Mouse (Mus musculus) heart, adult 2 months (tissue): Measurements from ENCODE around the gene Hist1h4c. TPM values are rescaled to one million over a fixed set of nuclear protein-coding genes. Genes with fewer than 3 reads are reported as not detected.
A peak's percentile ranks its signal among the peaks of the same experiment; 100 is the strongest.

Experiments used
- DNase-seq, 2 experiments: peaks; one replicate each; pipeline ENCODE4 v3.0.0; 2021
- H3K27ac ChIP-seq: fragments of 200-600 bp; 2 replicates; pipeline ENCODE4 v1.8.1; 2022
- H3K27me3 ChIP-seq: fragments of 200-500 bp; 2 replicates; pipeline ENCODE4 v1.6.1; 2012; ENCODE audit warnings: mild to moderate bottlenecking, low read length, inconsistent platforms, mixed read lengths; ENCODE audit not compliant: control insufficient read depth, insufficient read depth
- H3K36me3 ChIP-seq: fragments of 200-500 bp; 2 replicates; pipeline ENCODE4 v1.6.1; 2012; ENCODE audit warnings: low read length, inconsistent platforms; ENCODE audit not compliant: control insufficient read depth, insufficient read depth
- H3K4me1 ChIP-seq: fragments of 200-500 bp; 2 replicates; pipeline ENCODE4 v1.6.1; 2011; ENCODE audit warnings: low read length; ENCODE audit not compliant: control insufficient read depth, insufficient read depth
- H3K4me3 ChIP-seq: fragments of 200-600 bp; 2 replicates; pipeline ENCODE4 v1.8.1; 2022
- H3K79me2 ChIP-seq: fragments of 200-500 bp; replicated peaks from 2 replicates; pipeline ENCODE4 v1.6.1; 2012; ENCODE audit warnings: mild to moderate bottlenecking, inconsistent platforms, low read length, moderate library complexity, mixed read lengths; ENCODE audit not compliant: control insufficient read depth, insufficient read depth
- H3K9ac ChIP-seq: fragments of 200-500 bp; 2 replicates; pipeline ENCODE4 v1.6.1; 2012; ENCODE audit warnings: low read depth, mild to moderate bottlenecking, control low read depth, inconsistent platforms, low read length, mixed read lengths
- CTCF ChIP-seq: fragments of 200-600 bp; IDR thresholded peaks from 2 replicates; pipeline ENCODE4 v1.8.1; 2022; ENCODE audit warnings: antibody characterized with exemption, mild to moderate bottlenecking, moderate library complexity
- EP300 ChIP-seq: fragments of 200-500 bp; IDR thresholded peaks from 2 replicates; pipeline ENCODE4 v1.6.1; 2011; ENCODE audit warnings: low read depth, low read length, control low read depth; ENCODE audit not compliant: insufficient read depth
- POLR2A ChIP-seq: fragments of 200-500 bp; IDR thresholded peaks from 2 replicates; pipeline ENCODE4 v1.6.1; 2011; ENCODE audit warnings: mild to moderate bottlenecking, low read depth, low read length, control low read depth; ENCODE audit not compliant: insufficient read depth
- WGBS: fragments of 180-500 bp; shearing (Covaris S2); methylation state at CpG from one replicate; pipeline ENCODE4 v1.1.7; 2018; 5-methylcytosine and 5-hydroxymethylcytosine counted together
- intact Hi-C: fragments of 180-260 bp; cut with DNase I; formaldehyde crosslinking; loops from one replicate; pipeline ENCODE4 v1.15.1; 2025
- polyA plus RNA-seq: library from polyadenylated mRNA; depleted of rRNA; stranded (reverse); fragments of >200 nt; gene quantifications from 2 replicates; pipeline ENCODE4 v1.2.3, GENCODE M21; 2012
- total RNA-seq, 2 experiments: library from RNA; stranded (reverse); gene quantifications; 2 replicates each; pipeline ENCODE4 v1.2.3; 2021

Hist1h4c gene
- total and polyA plus RNA-seq, 3 experiments = 3.2 to 45.8 (median 42.3) TPM

DNA sequence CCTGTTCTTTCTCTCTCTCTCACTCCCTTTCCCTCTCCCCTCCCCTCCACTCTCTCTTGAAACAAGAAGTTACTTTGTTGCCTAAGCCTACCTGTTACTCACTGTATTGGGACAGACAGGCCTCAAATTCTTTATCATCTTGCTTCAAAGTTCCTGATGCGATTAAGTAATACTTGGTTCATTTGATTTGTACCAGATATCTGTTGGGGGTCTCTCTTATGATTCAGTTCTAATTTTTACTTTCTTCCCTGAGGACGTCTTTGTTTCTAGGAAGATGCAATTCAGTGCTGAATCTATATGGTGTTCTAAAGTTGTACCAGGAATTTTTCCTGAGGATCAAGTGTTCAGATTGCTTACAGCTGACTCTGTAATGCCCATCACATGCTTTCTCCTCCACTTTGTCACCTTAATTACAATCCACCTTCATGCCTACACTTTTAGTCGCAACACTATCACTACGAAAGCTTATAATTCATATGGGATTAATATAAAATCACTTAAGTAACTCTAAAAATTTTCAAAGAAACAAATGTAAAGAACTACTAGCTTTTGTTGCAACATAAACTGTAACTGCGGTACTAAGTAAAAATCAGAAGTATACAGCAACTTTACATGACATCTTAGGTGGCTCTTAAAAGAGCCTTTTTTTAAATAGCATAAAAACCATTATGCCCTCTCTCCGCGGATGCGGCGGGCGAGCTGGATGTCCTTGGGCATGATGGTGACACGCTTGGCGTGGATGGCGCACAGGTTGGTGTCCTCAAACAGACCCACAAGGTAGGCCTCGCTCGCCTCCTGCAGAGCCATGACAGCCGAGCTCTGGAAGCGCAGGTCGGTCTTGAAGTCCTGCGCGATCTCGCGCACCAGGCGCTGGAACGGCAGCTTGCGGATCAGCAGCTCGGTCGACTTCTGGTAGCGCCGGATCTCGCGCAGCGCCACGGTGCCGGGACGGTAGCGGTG is 46.4 kb upstream of the Hist1h4c start:
- Histone ChIP-seq H3K36me3 (peaks cover 13% of the 10 kb centered on the region), H3K27me3 (no peaks in the 10 kb centered on the region), H3K79me2 (no peaks in the 10 kb centered on the region), H3K9ac (no peak overlapping the region), H3K4me1 (peaks cover 4% of the 10 kb centered on the region), H3K4me3 (peak overlapping the region; percentile 56; the same call in 1 of the 2 replicates), H3K27ac (no peak overlapping the region)
- 13% methylated on average over 18 of the region's 36 CpGs for WGBS
- intact Hi-C loops = loop anchor here (5.0 kb wide), 4 partner anchors 122 to 1702 kb away; partner anchors contain the start of genes Hist1h1e, Hist1h2af, Hist1h2ag and Hist1h2be
- no peak for DNase-seq
- TF ChIP-seq CTCF = no peak
- no peak for TF ChIP-seq EP300
- no peak for TF ChIP-seq POLR2A

- Histone ChIP-seq H3K79me2 (no peaks in the 10 kb centered on the region), H3K27ac (no peak overlapping the region), H3K27me3 (no peaks in the 10 kb centered on the region), H3K36me3 (peaks cover 13% of the 10 kb centered on the region), H3K4me3 (no peak overlapping the region), H3K4me1 (peaks cover 4% of the 10 kb centered on the region), H3K9ac (no peak overlapping the region)
- WGBS = 56% methylated on average over 4 of the region's 4 CpGs
- intact Hi-C loops = loop anchor here (5.0 kb wide), 2 partner anchors 162 to 212 kb away; partner anchors contain the start of genes Hist1h2af, Hist1h4d and Hist1h4h
- TF ChIP-seq POLR2A (no peak), EP300 (no peak), CTCF (no peak)
- DNase-seq = no peak
Measured at GRCm38 (mm10) chr13:23743963-23744362, 45.7 kb upstream of the Hist1h4c start.

DNA sequence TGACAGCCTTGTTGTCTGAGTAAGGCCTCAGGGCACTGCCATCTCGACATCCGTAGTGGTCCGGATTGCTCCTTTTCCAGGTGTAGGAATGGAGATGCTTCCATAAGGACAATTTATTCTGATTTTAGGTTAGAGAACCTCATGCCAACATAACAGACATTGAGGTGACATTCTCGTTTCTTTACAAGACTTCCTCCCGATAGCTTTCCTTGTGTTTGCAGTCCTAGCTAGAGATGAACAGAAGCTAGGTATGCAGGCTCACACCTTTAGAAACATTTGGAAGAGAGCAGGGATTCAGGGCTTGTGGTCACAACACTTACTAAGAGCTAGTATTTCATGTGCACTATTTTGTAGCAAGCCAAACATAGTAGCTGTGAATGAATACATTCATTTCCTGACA is 45.0 kb upstream of the Hist1h4c start:
- no peak for TF ChIP-seq CTCF
- TF ChIP-seq EP300 = no peak
- TF ChIP-seq POLR2A = no peak
- no peaks in the 10 kb centered on the region for H3K79me2 ChIP-seq
- WGBS = 83% methylated on average over 5 of the region's 5 CpGs
- no peak overlapping the region for H3K9ac ChIP-seq
- no peaks in the 10 kb centered on the region for H3K27me3 ChIP-seq
- H3K4me3 ChIP-seq = no peak overlapping the region
- H3K36me3 ChIP-seq = peaks cover 13% of the 10 kb centered on the region
- intact Hi-C loops = loop anchor here (5.0 kb wide), 2 partner anchors 161 to 211 kb away; partner anchors contain the start of genes Hist1h2af, Hist1h4d and Hist1h4h
- no peak overlapping the region for H3K27ac ChIP-seq
- peaks cover 4% of the 10 kb centered on the region for H3K4me1 ChIP-seq
- no peak for DNase-seq

DNA sequence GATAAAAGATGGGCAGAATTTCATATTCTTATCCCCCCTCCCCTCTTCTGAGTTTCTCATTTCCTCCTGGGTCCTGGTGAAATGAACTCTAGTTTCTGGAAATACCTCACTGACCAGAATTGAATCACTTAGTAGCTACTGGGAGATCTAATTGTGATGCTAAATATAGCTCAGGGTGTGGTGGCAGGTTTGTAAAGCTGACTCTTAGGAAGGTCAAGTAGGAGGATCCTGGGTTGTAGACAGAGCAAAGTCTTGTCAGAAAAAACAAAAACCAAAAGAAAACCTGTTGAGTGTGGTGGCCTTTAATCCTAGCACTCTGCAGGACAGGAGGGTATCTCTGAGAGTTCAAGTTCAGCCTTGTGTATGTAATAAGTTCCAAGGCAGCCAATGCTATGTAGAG is 43.8 kb upstream of the Hist1h4c start:
- no peak overlapping the region for H3K4me3 ChIP-seq
- H3K79me2 ChIP-seq = no peaks in the 10 kb centered on the region
- TF ChIP-seq POLR2A (no peak), EP300 (no peak), CTCF (no peak)
- peaks cover 18% of the 10 kb centered on the region for H3K36me3 ChIP-seq
- no peak overlapping the region for H3K27ac ChIP-seq
- H3K4me1 ChIP-seq = peaks cover 3% of the 10 kb centered on the region
- H3K27me3 ChIP-seq = no peaks in the 10 kb centered on the region
- no peak for DNase-seq
- no peak overlapping the region for H3K9ac ChIP-seq
- intact Hi-C loops = loop anchor here (5.0 kb wide), 2 partner anchors 160 to 210 kb away; partner anchors contain the start of genes Hist1h2af, Hist1h4d and Hist1h4h

DNA sequence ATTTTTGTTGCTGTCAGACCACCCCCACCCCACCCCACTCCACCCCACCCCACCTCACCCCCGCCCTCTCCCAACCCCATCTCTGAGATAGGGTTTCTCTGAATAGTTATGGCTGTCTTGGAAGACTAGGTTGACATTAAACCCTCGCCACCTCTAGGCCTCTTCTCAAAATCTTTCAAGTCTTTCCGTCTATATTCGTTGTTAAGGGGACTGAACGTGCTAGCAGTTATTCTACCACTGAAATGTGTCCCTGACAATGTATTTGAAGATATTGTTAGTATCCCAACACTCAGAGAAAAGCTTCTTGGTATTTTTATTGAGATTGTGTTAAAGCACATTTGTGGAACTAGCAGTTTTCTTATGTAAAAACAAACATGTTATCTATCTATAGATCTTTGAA is 42.7 kb upstream of the Hist1h4c start:
- intact Hi-C loops = loop anchor here (5.0 kb wide), 2 partner anchors 159 to 209 kb away; partner anchors contain the start of genes Hist1h2af, Hist1h4d and Hist1h4h
- Histone ChIP-seq H3K4me3 (peak overlapping the region; percentile 89; the same call in 1 of the 2 replicates), H3K27me3 (no peaks in the 10 kb centered on the region), H3K27ac (no peak overlapping the region), H3K4me1 (peaks cover 2% of the 10 kb centered on the region), H3K79me2 (no peaks in the 10 kb centered on the region), H3K9ac (no peak overlapping the region), H3K36me3 (peaks cover 18% of the 10 kb centered on the region)
- TF ChIP-seq CTCF (no peak), EP300 (no peak), POLR2A (no peak)
- no peak for DNase-seq
- WGBS = 58% methylated on average over 5 of the region's 5 CpGs

DNA sequence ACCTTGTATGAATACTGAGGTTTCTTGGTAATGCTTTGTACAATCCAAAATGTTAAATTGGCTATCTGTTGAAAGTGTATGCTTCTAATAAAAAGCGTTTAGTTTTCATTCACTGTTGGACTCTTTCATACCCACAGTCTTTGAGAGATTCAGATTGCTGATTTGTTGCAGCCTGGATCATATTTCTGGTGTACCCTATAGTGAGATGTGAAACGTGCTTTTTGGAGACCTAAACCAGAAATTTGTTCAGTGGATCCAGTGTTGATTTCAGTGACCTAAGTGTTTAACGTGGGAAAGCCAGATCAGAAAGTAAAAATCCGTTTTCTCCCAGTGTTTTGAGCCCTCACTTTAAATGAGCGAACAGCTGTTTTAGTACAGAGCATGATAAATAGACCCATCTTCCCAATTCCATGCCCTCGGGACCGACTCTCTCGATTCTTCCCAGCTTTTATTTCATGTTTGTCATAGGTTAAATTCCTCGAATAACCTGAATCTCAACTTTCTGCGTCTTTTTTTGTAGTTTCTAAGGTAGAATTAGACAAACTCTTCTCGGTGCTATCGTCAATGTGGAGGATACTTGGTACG is 42.1 kb upstream of the Hist1h4c start:
- Histone ChIP-seq H3K27me3 (no peaks in the 10 kb centered on the region), H3K4me3 (peak overlapping the region; percentile 89), H3K79me2 (no peaks in the 10 kb centered on the region), H3K27ac (peak overlapping the region; percentile 96), H3K36me3 (peaks cover 18% of the 10 kb centered on the region), H3K9ac (peak overlapping the region; percentile 85), H3K4me1 (peaks cover 1% of the 10 kb centered on the region; the same call in 1 of the 2 replicates)
- intact Hi-C loops = loop anchor here (5.0 kb wide), 2 partner anchors 158 to 208 kb away; partner anchors contain the start of genes Hist1h2af, Hist1h4d and Hist1h4h
- TF ChIP-seq CTCF = no peak
- no peak for TF ChIP-seq POLR2A
- TF ChIP-seq EP300 = no peak
- 25% methylated on average over 13 of the region's 13 CpGs for WGBS
- DNase-seq = no peak
